Mouse (Mus musculus) Patski (cell line): ENCODE measurements around the gene Atp6v1f. TPM values are rescaled to one million over a fixed set of nuclear protein-coding genes. Genes with fewer than 3 reads are reported as not detected.

Source experiments
- ATAC-seq: fragments of 100-300 bp; one replicate; pipeline ENCODE4 v1.8.0; 2021
- CTCF ChIA-PET: fragments of 350-600 bp; sonication (Branson Sonifier 250); formaldehyde crosslinking; loops from one replicate; lab custom pipeline; 2022; ENCODE audit warnings: inconsistent platforms; lab: Charles Lee
- POLR2A ChIA-PET: fragments of 350-600 bp; sonication (Branson Sonifier 250); formaldehyde crosslinking; loops from one replicate; lab custom pipeline; 2022; ENCODE audit warnings: antibody characterized with exemption, inconsistent platforms; lab: Charles Lee
- DNase-seq: peaks from one replicate; pipeline ENCODE4 v3.0.0-alpha.2; 2011; ENCODE audit warnings: low read depth, low spot score
- H3K27me3 ChIP-seq: fragments of 371-371 bp; one replicate; pipeline ENCODE4 v1.5.1; 2021
- CTCF ChIP-seq: fragments of 100-300 bp; IDR thresholded peaks from one replicate; pipeline ENCODE4 v1.5.1; 2021
- in situ Hi-C: fragments of 300-500 bp; cut with MboI; formaldehyde crosslinking; loops from 3 replicates; pipeline ENCODE4 v1.11.1; 2018; ENCODE audit warnings: low pct_unique_long_range_greater_than_20kb, mixed read lengths
- polyA plus RNA-seq: library from polyadenylated mRNA; unstranded; gene quantifications from one replicate; pipeline ENCODE4 v1.2.3, GENCODE M21; 2021

Gene Atp6v1f
- polyA plus RNA-seq, 1 experiment from 2014 or later, result 300 TPM

- ChIA-PET POLR2A (interaction anchor here (0.9 kb wide), 1 partner anchor 43 kb away, joined by 3 read pairs; no protein-coding TSS in a partner anchor), CTCF (interaction anchor here (0.6 to 1.0 kb wide), 2 partner anchors 34 to 273 kb away, joined by 3 read pairs; no protein-coding TSS in a partner anchor)
- in situ Hi-C loops, result no loop called here
- ATAC-seq (no peak), DNase-seq (no peak)
- no peak for TF ChIP-seq CTCF
- no peaks in the 10 kb centered on the region for H3K27me3 ChIP-seq
Observed at GRCm38 (mm10) chr6:29445354-29445753, 22.2 kb upstream of the Atp6v1f start.

- ATAC-seq (no peak), DNase-seq (no peak)
- TF ChIP-seq CTCF, result no peak
- no peaks in the 10 kb centered on the region for H3K27me3 ChIP-seq
- in situ Hi-C loops, result no loop called here
- CTCF ChIA-PET, result interaction anchor here (0.7 to 2.0 kb wide), 3 partner anchors 10 to 27 kb away, joined by 3 to 5 read pairs (median 3); no protein-coding TSS in a partner anchor
- POLR2A ChIA-PET, result interaction anchor here (0.7 kb wide), 1 partner anchor 18 kb away, joined by 3 read pairs; no protein-coding TSS in a partner anchor
Observed at GRCm38 (mm10) chr6:29449858-29450257, 17.7 kb upstream of the Atp6v1f start.

GRCm38 (mm10) chr6:29450667-29451066, 16.9 kb upstream of the Atp6v1f start:
- ChIA-PET POLR2A (no interaction called here), CTCF (no interaction called here)
- H3K27me3 ChIP-seq, result no peaks in the 10 kb centered on the region
- no peak for DNase-seq
- no peak for TF ChIP-seq CTCF
- in situ Hi-C loops, result no loop called here
- ATAC-seq, result no peak

GRCm38 (mm10) chr6:29461502-29461901, 6.0 kb upstream of the Atp6v1f start:
- POLR2A ChIA-PET, result interaction anchor here (0.6 to 0.8 kb wide), 3 partner anchors 10 to 188 kb away, joined by 3 read pairs; no protein-coding TSS in a partner anchor
- no peaks in the 10 kb centered on the region for H3K27me3 ChIP-seq
- CTCF ChIA-PET, result interaction anchor here (1.5 to 1.6 kb wide), 2 partner anchors 14 to 16 kb away, joined by 3 read pairs; no protein-coding TSS in a partner anchor
- DNase-seq (no peak), ATAC-seq (no peak)
- in situ Hi-C loops, result no loop called here
- no peak for TF ChIP-seq CTCF

GRCm38 (mm10) chr6:29463388-29463787, 4.1 kb upstream of the Atp6v1f start:
- no peaks in the 10 kb centered on the region for H3K27me3 ChIP-seq
- in situ Hi-C loops, result no loop called here
- CTCF ChIA-PET, result interaction anchor here (1.3 kb wide), 1 partner anchor 26 kb away, joined by 3 read pairs; no protein-coding TSS in a partner anchor
- DNase-seq (no peak), ATAC-seq (no peak)
- POLR2A ChIA-PET, result no interaction called here
- TF ChIP-seq CTCF, result no peak

GRCm38 (mm10) chr6:29468851-29469250, 1.3 kb downstream of the Atp6v1f start:
- DNase-seq (no peak), ATAC-seq (no peak)
- in situ Hi-C loops, result no loop called here
- CTCF ChIA-PET, result no interaction called here
- POLR2A ChIA-PET, result interaction anchor here (0.8 kb wide), 1 partner anchor 33 kb away, joined by 4 read pairs; no protein-coding TSS in a partner anchor
- H3K27me3 ChIP-seq, result no peaks in the 10 kb centered on the region
- TF ChIP-seq CTCF, result no peak

- in situ Hi-C loops, result no loop called here
- DNase-seq (no peak), ATAC-seq (no peak)
- no peak for TF ChIP-seq CTCF
- CTCF ChIA-PET, result no interaction called here
- H3K27me3 ChIP-seq, result no peaks in the 10 kb centered on the region
- POLR2A ChIA-PET, result no interaction called here
Observed at GRCm38 (mm10) chr6:29471137-29471536, 3.6 kb downstream of the Atp6v1f start, which contains the start of gene Atp6v1fnb. Gene Atp6v1fnb, plus strand, starts transcription at chr6:29471437.

- no peak for TF ChIP-seq CTCF
- DNase-seq, result no peak
- in situ Hi-C loops, result no loop called here
Observed at GRCm38 (mm10) chr6:29473941-29474691, 6.6 kb downstream of the Atp6v1f start.

GRCm38 (mm10) chr6:29474736-29475135, 7.2 kb downstream of the Atp6v1f start:
- TF ChIP-seq CTCF, result no peak
- in situ Hi-C loops, result no loop called here

More at GRCm38 (mm10) chr6:29473941-29474691, 6.6 kb downstream of the Atp6v1f start:
- POLR2A ChIA-PET, result no interaction called here
- CTCF ChIA-PET, result no interaction called here
- ATAC-seq, result no peak
- H3K27me3 ChIP-seq, result no peaks in the 10 kb centered on the region

GRCm38 (mm10) chr6:29482691-29483090, 15.2 kb downstream of the Atp6v1f start:
- TF ChIP-seq CTCF, result no peak
- CTCF ChIA-PET, result no interaction called here
- in situ Hi-C loops, result loop anchor here (5.0 kb wide), 1 partner anchor 90 kb away; no protein-coding TSS in a partner anchor
- POLR2A ChIA-PET, result interaction anchor here (0.6 kb wide), 1 partner anchor 251 kb away, joined by 3 read pairs; no protein-coding TSS in a partner anchor
- H3K27me3 ChIP-seq, result peaks cover 3% of the 10 kb centered on the region
- ATAC-seq, result no peak
- no peak for DNase-seq

More at GRCm38 (mm10) chr6:29474736-29475135, 7.2 kb downstream of the Atp6v1f start:
- CTCF ChIA-PET, result interaction anchor here (1.0 kb wide), 1 partner anchor 9 kb away, joined by 3 read pairs; no protein-coding TSS in a partner anchor
- H3K27me3 ChIP-seq, result no peaks in the 10 kb centered on the region
- POLR2A ChIA-PET, result no interaction called here
- DNase-seq (no peak), ATAC-seq (no peak)
